Comparison of ENCODE assay signal across 21 mouse cellular contexts in the genomic region with DNA sequence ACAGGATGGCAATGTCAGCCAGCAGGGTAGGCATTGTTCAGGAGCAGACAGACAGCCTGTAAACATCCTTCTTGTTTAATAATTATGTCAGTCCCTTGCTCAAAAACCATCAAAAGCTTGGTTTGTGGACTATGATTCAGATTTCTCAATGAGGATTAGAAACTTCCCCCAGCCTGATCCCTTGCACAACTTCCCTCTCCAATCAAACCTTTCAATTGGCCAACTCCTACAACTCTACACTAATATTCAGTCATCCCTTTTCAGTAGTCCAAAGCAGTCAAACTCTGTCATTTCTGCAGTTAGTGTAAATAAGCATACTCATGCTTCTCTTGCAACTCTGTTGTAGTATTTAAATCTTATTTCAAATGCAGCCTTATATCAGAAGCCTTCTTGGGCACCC. TPM values are rescaled to one million over a fixed set of nuclear protein-coding genes. Genes with fewer than 3 reads are reported as not detected.
"Had no signal": no experiment of that assay in that cellular context is flagged by ENCODE, and none has a peak within 500 bp of the region (broad histone marks: within the 10 kb centered on the region; RNA-seq: fewer than 3 reads in every experiment).

No protein-coding gene starts in this region.

- H3K9me3 ChIP-seq: limb, embryonic 12.5 days; liver, embryonic 15.5 days; midbrain, embryonic 15.5 days; neural tube, embryonic 13.5 days; stomach, embryonic 15.5 days had no signal

- H3K4me2 ChIP-seq: limb, embryonic 12.5 days; liver, embryonic 15.5 days; lung, embryonic 14.5 days; midbrain, embryonic 11.5 days; midbrain, embryonic 15.5 days; neural tube, embryonic 13.5 days; stomach, embryonic 15.5 days had no signal

- H3K4me3 ChIP-seq: limb, embryonic 12.5 days; liver, embryonic 15.5 days; midbrain, embryonic 15.5 days; neural tube, embryonic 13.5 days; stomach, embryonic 15.5 days had no signal

- H3K36me3 ChIP-seq: limb, embryonic 12.5 days; liver, embryonic 15.5 days; midbrain, embryonic 15.5 days; neural tube, embryonic 13.5 days; stomach, embryonic 15.5 days had no signal

- H3K27ac ChIP-seq: hindbrain, postnatal 0 days; limb, embryonic 12.5 days; liver, embryonic 15.5 days; midbrain, embryonic 15.5 days; neural tube, embryonic 13.5 days; stomach, embryonic 15.5 days had no signal

- H3K27me3 ChIP-seq: limb, embryonic 12.5 days; liver, embryonic 15.5 days; midbrain, embryonic 15.5 days; neural tube, embryonic 13.5 days; stomach, embryonic 15.5 days had no signal

- DNase-seq: kidney, adult 11 months; kidney, postnatal 14 days; liver; lung, embryonic 14.5 days; right cerebral cortex, postnatal 14 days; thymus, adult 2 months; thymus, postnatal 36 days had no signal

- ATAC-seq: hindbrain, postnatal 0 days; midbrain, embryonic 15.5 days had no signal

- H3K4me1 ChIP-seq: limb, embryonic 12.5 days; liver, embryonic 15.5 days; midbrain, embryonic 15.5 days; neural tube, embryonic 13.5 days; stomach, embryonic 15.5 days had no signal

- H3K9ac ChIP-seq: limb, embryonic 12.5 days; liver, embryonic 15.5 days; lung, embryonic 14.5 days; midbrain, embryonic 15.5 days; neural tube, embryonic 13.5 days; stomach, embryonic 15.5 days had no signal

RNA-seq across cellular contexts. Expression of a gene that starts 12.3 kb away (rescaled TPM):
- total RNA-seq: hindbrain, postnatal 0 days; layer of hippocampus, postnatal 25 days; left cerebral cortex, postnatal 36 days had no signal
- polyA plus RNA-seq: hindbrain, postnatal 0 days; kidney, embryonic 14.5 days; limb, embryonic 12.5 days; liver, embryonic 15.5 days; lung, embryonic 14.5 days; midbrain, embryonic 11.5 days; midbrain, embryonic 15.5 days; neural tube, embryonic 13.5 days; testis, adult 2 months had no signal

RNA-seq across cellular contexts. Expression of a gene that starts 56.0 kb away (rescaled TPM):
- total RNA-seq: hindbrain, postnatal 0 days; layer of hippocampus, postnatal 25 days; left cerebral cortex, adult 8-10 months; left cerebral cortex, postnatal 36 days had no signal
- polyA plus RNA-seq: hindbrain, postnatal 0 days; intestine, embryonic 14.5 days; kidney, embryonic 14.5 days; limb, embryonic 12.5 days; liver, embryonic 15.5 days; lung, embryonic 14.5 days; midbrain, embryonic 11.5 days; midbrain, embryonic 15.5 days; neural tube, embryonic 13.5 days; spleen, adult 2 months; stomach, embryonic 15.5 days; testis, adult 2 months; thymus, adult 2 months had no signal

RNA-seq across cellular contexts. Expression of a gene that starts 59.5 kb away (rescaled TPM):
- total RNA-seq: layer of hippocampus, postnatal 25 days; left cerebral cortex, adult 8-10 months; left cerebral cortex, postnatal 36 days had no signal
- polyA plus RNA-seq: intestine, embryonic 14.5 days; limb, embryonic 12.5 days; lung, embryonic 14.5 days; midbrain, embryonic 11.5 days; midbrain, embryonic 15.5 days; neural tube, embryonic 13.5 days; testis, adult 2 months had no signal
